Mouse (Mus musculus) heart, embryonic 16.5 days (tissue): Measurements from ENCODE around the gene Cd59b. TPM values are rescaled to one million over a fixed set of nuclear protein-coding genes. Genes with fewer than 3 reads are reported as not detected.
A peak's percentile ranks its signal among the peaks of the same experiment; 100 is the strongest.

Experiments used
- ATAC-seq: fragments of 200-750 bp; cut with Nextera tagmentation; replicated peaks from 2 replicates; pipeline ENCODE4 v1.8.0; 2017; ENCODE audit warnings: moderate number of reproducible peaks; ENCODE audit not compliant: insufficient read depth, low FRiP score; ENCODE audit errors: extremely low read depth
- H3K27ac ChIP-seq: fragments of 300-500 bp; sonication (generic); 2 replicates; pipeline ENCODE4 v1.5.1; 2014; ENCODE audit warnings: mild to moderate bottlenecking, low read length, control low read depth, moderate library complexity
- H3K27me3 ChIP-seq: fragments of 300-500 bp; sonication (generic); 2 replicates; pipeline ENCODE4 v1.6.1; 2014; ENCODE audit warnings: low read length, mixed read lengths; ENCODE audit not compliant: control insufficient read depth, insufficient read depth
- H3K36me3 ChIP-seq: fragments of 300-500 bp; sonication (generic); 2 replicates; pipeline ENCODE4 v1.6.1; 2014; ENCODE audit not compliant: control insufficient read depth, insufficient read depth
- H3K4me1 ChIP-seq: fragments of 300-500 bp; sonication (generic); 2 replicates; pipeline ENCODE4 v1.6.1; 2014; ENCODE audit warnings: low read length, mixed read lengths; ENCODE audit not compliant: control insufficient read depth, insufficient read depth
- H3K4me2 ChIP-seq: fragments of 300-500 bp; sonication (generic); 2 replicates; pipeline ENCODE4 v1.6.1; 2014; ENCODE audit warnings: low read depth, mild to moderate bottlenecking, control low read depth, low read length
- H3K4me3 ChIP-seq: fragments of 300-500 bp; sonication (generic); 2 replicates; pipeline ENCODE4 v1.5.1; 2014; ENCODE audit warnings: mild to moderate bottlenecking, control low read depth, low read length
- H3K9ac ChIP-seq: fragments of 300-500 bp; sonication (generic); 2 replicates; pipeline ENCODE4 v1.6.1; 2014; ENCODE audit warnings: low read length, control low read depth
- H3K9me3 ChIP-seq: fragments of 300-500 bp; sonication (generic); replicated peaks from 2 replicates; pipeline ENCODE4 v1.6.1; 2016; ENCODE audit warnings: low read length; ENCODE audit not compliant: control insufficient read depth
- whole genome bisulfite sequencing: fragments of 180-500 bp; shearing (Covaris S2); extraction: QIAGEN DNeasy Blood & Tissue Kit; methylation state at CpG from one replicate; pipeline ENCODE4 v1.1.7; 2014; 5-methylcytosine and 5-hydroxymethylcytosine counted together
- polyA plus RNA-seq: library from polyadenylated mRNA; unstranded; fragments of >200 nt; fragmentation: Nextera tagmentation; extraction: Ambion mirVana; gene quantifications from 2 replicates; pipeline ENCODE4 v1.2.1, GENCODE M21; 2015

Cd59b gene
- polyA plus RNA-seq = 4.7 and 5.1 TPM in 2 replicates

- Histone ChIP-seq H3K4me3 (peak within 1 kb of the TSS; percentile 49), H3K4me1 (no peaks in the 10 kb centered on the region), H3K36me3 (no peaks in the 10 kb centered on the region), H3K4me2 (peak within 1 kb of the TSS; percentile 68), H3K27ac (no peak within 1 kb of the TSS), H3K9me3 (no peaks in the 10 kb centered on the region; the same call in 1 of the 2 replicates), H3K27me3 (no peaks in the 10 kb centered on the region), H3K9ac (peak within 1 kb of the TSS; percentile 44)
- 9% methylated on average over 13 of the region's 13 CpGs for WGBS
- ATAC-seq = peak; percentile 76
Observed at GRCm38 (mm10) chr2:104069704-104070185, at the start of gene Cd59b. Cd59b (plus strand) TSS chr2:104069849.

GRCm38 (mm10) chr2:104023096-104023495, 46.6 kb upstream of the Cd59b start:
- no peak overlapping the region for H3K4me2 ChIP-seq
- WGBS = 72% methylated on average over 7 of the region's 7 CpGs
- H3K4me3 ChIP-seq = no peak overlapping the region
- H3K9ac ChIP-seq = no peak overlapping the region
- H3K27ac ChIP-seq = no peak overlapping the region
- H3K9me3 ChIP-seq = no peaks in the 10 kb centered on the region
- H3K36me3 ChIP-seq = no peaks in the 10 kb centered on the region
- no peak for ATAC-seq
- H3K4me1 ChIP-seq = peaks cover 4% of the 10 kb centered on the region; the same call in 1 of the 2 replicates
- no peaks in the 10 kb centered on the region for H3K27me3 ChIP-seq

- Histone ChIP-seq H3K9ac (no peak overlapping the region), H3K36me3 (no peaks in the 10 kb centered on the region), H3K4me1 (peaks cover 16% of the 10 kb centered on the region), H3K27me3 (no peaks in the 10 kb centered on the region), H3K9me3 (no peaks in the 10 kb centered on the region), H3K4me2 (no peak overlapping the region), H3K4me3 (no peak overlapping the region), H3K27ac (no peak overlapping the region)
- 91% methylated on average over 4 of the region's 4 CpGs for WGBS
- ATAC-seq = no peak
Observed at GRCm38 (mm10) chr2:104024656-104025055, 45.0 kb upstream of the Cd59b start.

GRCm38 (mm10) chr2:104027458-104028138, 42.1 kb upstream of the Cd59b start, which contains the start of gene Fbxo3:
Fbxo3 (plus strand) TSS chr2:104027721.
- H3K9ac ChIP-seq = peak within 1 kb of the TSS; percentile 97
- H3K4me2 ChIP-seq = peak within 1 kb of the TSS; percentile 89
- H3K36me3 ChIP-seq = no peaks in the 10 kb centered on the region
- peak within 1 kb of the TSS; percentile 98 for H3K4me3 ChIP-seq
- H3K27me3 ChIP-seq = no peaks in the 10 kb centered on the region
- under 1% methylated on average over 42 of the region's 44 CpGs for WGBS
- no peaks in the 10 kb centered on the region for H3K9me3 ChIP-seq
- ATAC-seq = peak; percentile 97
- H3K27ac ChIP-seq = peak within 1 kb of the TSS; percentile 71
- peaks cover 19% of the 10 kb centered on the region for H3K4me1 ChIP-seq

- under 1% methylated on average over 32 of the region's 32 CpGs for WGBS
- Histone ChIP-seq H3K4me2 (peak within 1 kb of the TSS; percentile 89), H3K27me3 (no peaks in the 10 kb centered on the region), H3K27ac (peak within 1 kb of the TSS; percentile 71), H3K4me1 (peaks cover 19% of the 10 kb centered on the region), H3K4me3 (peak within 1 kb of the TSS; percentile 98), H3K9ac (peak within 1 kb of the TSS; percentile 97), H3K36me3 (no peaks in the 10 kb centered on the region), H3K9me3 (no peaks in the 10 kb centered on the region)
- peak; percentile 53 for ATAC-seq
Observed at GRCm38 (mm10) chr2:104028139-104028723, 41.4 kb upstream of the Cd59b start, which contains the start of gene 4931422A03Rik. 4931422A03Rik (minus strand) TSS chr2:104028361.

GRCm38 (mm10) chr2:104029074-104029473, 40.6 kb upstream of the Cd59b start:
- ATAC-seq = no peak
- Histone ChIP-seq H3K4me1 (peaks cover 19% of the 10 kb centered on the region), H3K9ac (peak overlapping the region; percentile 97), H3K27me3 (no peaks in the 10 kb centered on the region), H3K27ac (no peak overlapping the region), H3K9me3 (no peaks in the 10 kb centered on the region), H3K36me3 (peaks cover 5% of the 10 kb centered on the region), H3K4me2 (peak overlapping the region; percentile 89), H3K4me3 (peak overlapping the region; percentile 98)
- 38% methylated on average over 2 of the region's 2 CpGs for WGBS

GRCm38 (mm10) chr2:104030381-104030780, 39.3 kb upstream of the Cd59b start:
- H3K27me3 ChIP-seq = no peaks in the 10 kb centered on the region
- H3K36me3 ChIP-seq = peaks cover 13% of the 10 kb centered on the region
- 77% methylated on average over 3 of the region's 3 CpGs for WGBS
- H3K27ac ChIP-seq = no peak overlapping the region
- no peak for ATAC-seq
- H3K9me3 ChIP-seq = no peaks in the 10 kb centered on the region
- peaks cover 21% of the 10 kb centered on the region for H3K4me1 ChIP-seq
- no peak overlapping the region for H3K9ac ChIP-seq
- no peak overlapping the region for H3K4me2 ChIP-seq
- H3K4me3 ChIP-seq = no peak overlapping the region

- ATAC-seq = no peak
- peaks cover 21% of the 10 kb centered on the region for H3K4me1 ChIP-seq
- no peaks in the 10 kb centered on the region for H3K9me3 ChIP-seq
- no peak overlapping the region for H3K4me3 ChIP-seq
- H3K9ac ChIP-seq = no peak overlapping the region
- no peaks in the 10 kb centered on the region for H3K27me3 ChIP-seq
- 82% methylated on average over 3 of the region's 3 CpGs for WGBS
- H3K36me3 ChIP-seq = peaks cover 18% of the 10 kb centered on the region
- H3K27ac ChIP-seq = no peak overlapping the region
- no peak overlapping the region for H3K4me2 ChIP-seq
Observed at GRCm38 (mm10) chr2:104032056-104032455, 37.6 kb upstream of the Cd59b start.
